Mouse (Mus musculus): ENCODE results near the gene Cmss1. TPM values are rescaled to one million over a fixed set of nuclear protein-coding genes. Genes with fewer than 3 reads are reported as not detected.

Cmss1 gene
- total RNA-seq, 2 experiments from 2014 or later, result 16.2 to 16.3 TPM

DNA sequence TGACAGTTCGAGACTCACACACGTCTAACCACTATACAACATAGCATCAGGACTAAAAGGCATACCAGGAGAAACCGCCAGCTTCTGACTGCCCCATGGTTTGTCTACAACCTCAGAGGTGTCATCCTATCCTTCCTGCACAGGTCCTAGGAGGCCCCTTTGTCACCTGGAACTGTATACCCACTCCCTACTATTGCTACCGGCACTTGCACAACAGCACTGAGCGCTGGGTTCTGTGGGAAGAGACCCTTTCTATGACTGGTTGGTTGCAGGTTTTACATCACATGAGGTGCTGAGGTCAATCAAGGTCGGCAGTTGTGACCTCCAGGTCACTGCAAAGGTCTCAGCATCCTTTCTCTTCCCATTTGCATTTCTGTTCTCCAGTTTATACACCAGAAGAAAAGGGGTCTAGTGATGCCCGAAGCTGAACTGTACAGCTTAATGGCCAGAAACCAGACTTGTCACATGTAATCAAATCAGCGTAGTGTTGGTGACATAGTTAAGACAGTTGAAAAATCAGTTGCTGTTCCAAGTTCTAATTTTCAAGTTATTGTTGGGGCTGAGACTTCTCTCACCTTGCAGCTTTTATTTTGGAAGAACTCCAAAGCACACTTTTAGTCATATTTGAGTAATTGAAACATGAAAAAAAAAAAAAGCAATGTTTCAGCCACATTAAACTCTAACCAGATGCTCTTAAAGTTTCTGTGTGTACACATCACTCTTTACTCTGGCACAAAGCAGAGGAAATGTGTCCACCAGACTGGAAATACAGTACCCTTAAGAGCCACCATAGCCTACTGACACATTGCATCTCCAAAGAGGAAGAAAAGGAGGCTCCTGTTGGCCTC is 266.7 kb downstream of the Cmss1 start:
- Histone ChIP-seq H3K4me3 (no peak overlapping the region), H3K27ac (no peak overlapping the region)
- DNase-seq (ENCODE audit: low spot score in 2 of 2), result no peak
- TF ChIP-seq CTCF (conservative IDR thresholded peaks at IDR 0.05), result no peak

GRCm38 (mm10) chr16:57336770-57337423 is 269.8 kb downstream of the Cmss1 start:
- no peak for DNase-seq (ENCODE audit: low spot score in 2 of 2)

DNA sequence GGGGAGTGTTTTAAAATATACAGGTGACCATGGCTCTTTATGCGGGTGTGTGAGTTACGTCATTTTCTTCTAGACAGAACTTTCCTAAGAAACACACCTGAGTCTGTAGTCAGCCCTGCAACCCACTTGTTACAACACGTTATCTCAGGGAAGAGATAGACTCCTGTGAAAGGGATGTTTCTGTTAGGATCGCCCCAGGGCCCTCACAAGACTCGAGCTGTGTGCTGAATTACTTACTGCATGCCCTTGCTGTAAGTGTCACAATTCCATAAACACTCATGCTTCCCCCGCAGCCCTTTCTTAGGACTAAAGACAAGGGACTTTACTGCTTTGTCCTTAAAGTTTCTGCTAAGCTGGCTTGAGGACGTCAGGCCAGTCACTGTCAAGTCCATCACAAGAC is 274.4 kb downstream of the Cmss1 start:
- Histone ChIP-seq H3K27ac (no peak overlapping the region), H3K4me3 (no peak overlapping the region)
- TF ChIP-seq CTCF (conservative IDR thresholded peaks at IDR 0.05), result no peak
- no peak for DNase-seq (ENCODE audit: low spot score in 2 of 2)

More at GRCm38 (mm10) chr16:57336770-57337423, 269.8 kb downstream of the Cmss1 start:
- Histone ChIP-seq H3K4me3 (no peak overlapping the region), H3K27ac (peak overlapping the region; percentile 18; the same call in 1 of the 2 replicates)
- TF ChIP-seq CTCF (conservative IDR thresholded peaks at IDR 0.05), result no peak

DNA sequence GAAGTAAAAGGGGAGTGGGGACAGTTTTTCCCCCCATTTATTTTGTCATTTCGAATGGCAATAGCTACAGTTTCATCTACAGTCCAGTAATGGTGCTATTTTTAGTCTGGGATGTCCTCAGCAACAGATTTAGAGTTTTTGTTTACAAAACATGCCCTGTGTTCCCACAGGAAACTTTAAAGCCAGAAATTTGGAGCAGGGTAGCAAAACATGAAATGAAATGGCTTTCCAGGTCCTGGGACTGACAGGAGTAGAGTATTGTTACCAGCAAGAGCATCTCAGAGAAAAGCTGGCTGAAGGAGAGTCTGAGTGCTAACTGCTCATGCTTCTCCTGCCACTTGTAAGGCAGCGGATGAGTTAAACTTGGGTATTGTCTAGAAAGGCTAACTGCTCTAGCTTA is 276.6 kb downstream of the Cmss1 start:
- DNase-seq (ENCODE audit: low spot score in 2 of 2), result no peak
- Histone ChIP-seq H3K27ac (no peak overlapping the region), H3K4me3 (no peak overlapping the region)
- no peak for TF ChIP-seq CTCF (conservative IDR thresholded peaks at IDR 0.05)

- no peak overlapping the region for H3K27ac ChIP-seq
- TF ChIP-seq CTCF (conservative IDR thresholded peaks at IDR 0.05), result no peak
- H3K4me3 ChIP-seq, result no peak overlapping the region
- DNase-seq (ENCODE audit: low spot score in 2 of 2), result no peak
Measured at GRCm38 (mm10) chr16:57329028-57329427, 277.6 kb downstream of the Cmss1 start.

GRCm38 (mm10) chr16:57326996-57327395 is 279.7 kb downstream of the Cmss1 start:
- H3K27ac ChIP-seq, result no peak overlapping the region
- H3K4me3 ChIP-seq, result no peak overlapping the region
- DNase-seq (ENCODE audit: low spot score in 2 of 2), result no peak
- TF ChIP-seq CTCF (conservative IDR thresholded peaks at IDR 0.05), result no peak

GRCm38 (mm10) chr16:57319284-57320124 is 287.2 kb downstream of the Cmss1 start:
- Histone ChIP-seq H3K27ac (no peak overlapping the region), H3K4me3 (no peak overlapping the region)
- no peak for DNase-seq (ENCODE audit: low spot score in 2 of 2)
- TF ChIP-seq CTCF (conservative IDR thresholded peaks at IDR 0.05), result no peak

DNA sequence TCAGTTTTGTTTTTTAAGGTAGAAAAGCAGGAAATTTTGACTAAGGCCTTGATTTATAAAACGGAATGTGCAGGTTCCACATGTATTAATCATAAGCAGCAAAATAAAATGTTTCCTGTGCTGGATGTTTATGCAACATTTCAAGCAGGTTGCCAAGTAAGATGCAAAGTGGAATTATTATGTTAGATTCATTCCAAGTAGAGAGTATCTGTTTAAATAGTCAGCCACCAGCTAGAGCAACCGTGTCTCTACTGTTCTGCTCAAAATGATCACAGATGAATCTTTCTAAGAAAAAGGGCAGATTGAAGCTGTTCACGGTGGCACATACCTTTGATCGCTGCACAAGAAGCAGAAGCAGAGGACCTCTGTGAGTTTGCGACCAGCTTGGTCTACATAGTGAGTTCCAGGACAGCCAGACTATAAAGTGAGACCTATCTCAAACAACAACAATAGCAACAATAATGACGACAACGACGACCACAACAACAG is 288.0 kb downstream of the Cmss1 start:
- DNase-seq (ENCODE audit: low spot score in 2 of 2), result no peak
- TF ChIP-seq CTCF (conservative IDR thresholded peaks at IDR 0.05), result no peak
- Histone ChIP-seq H3K27ac (peak overlapping the region; percentile 28; the same call in 1 of the 2 replicates), H3K4me3 (no peak overlapping the region)

DNA sequence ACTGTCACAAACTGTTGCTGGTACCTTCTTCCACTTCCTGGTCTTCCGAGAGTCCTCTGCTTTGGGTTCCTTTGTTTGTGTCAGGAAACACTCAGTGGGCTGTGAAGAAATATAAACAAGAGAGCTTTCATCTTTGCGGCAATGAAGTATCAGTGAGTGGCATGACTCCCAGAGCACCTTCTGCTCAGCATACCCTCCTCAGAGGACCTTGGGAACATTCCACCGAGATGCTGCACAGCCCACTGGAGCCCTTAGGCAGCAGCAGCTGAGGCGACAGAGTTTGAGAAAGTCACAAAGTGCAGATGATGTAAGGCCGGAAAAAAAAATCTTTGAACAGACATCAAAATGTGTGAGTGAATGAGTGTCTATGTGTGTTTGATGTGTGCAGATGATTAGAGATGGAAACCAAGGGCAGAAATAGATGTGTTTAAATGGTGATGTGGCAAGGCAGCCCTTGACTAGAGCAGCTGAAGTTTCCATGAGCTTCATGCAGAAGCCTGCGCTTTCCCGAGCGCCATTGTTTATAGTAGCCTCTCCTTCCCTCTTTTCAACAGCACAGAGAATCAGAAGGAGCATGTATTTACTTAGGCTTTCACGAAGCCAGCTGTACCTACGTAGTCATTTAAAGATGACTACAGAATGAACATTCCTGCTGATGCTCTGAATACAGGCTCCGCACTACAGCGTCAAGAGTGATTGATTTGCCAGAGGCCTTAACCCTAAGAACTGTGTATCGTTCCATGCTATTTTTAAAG is 288.6 kb downstream of the Cmss1 start:
- no peak for TF ChIP-seq CTCF (conservative IDR thresholded peaks at IDR 0.05)
- H3K27ac ChIP-seq, result peak overlapping the region; percentile 28; the same call in 1 of the 2 replicates
- H3K4me3 ChIP-seq, result no peak overlapping the region
- DNase-seq (ENCODE audit: low spot score in 2 of 2), result no peak

GRCm38 (mm10) chr16:57317127-57317526 is 289.5 kb downstream of the Cmss1 start:
- no peak for DNase-seq (ENCODE audit: low spot score in 2 of 2)
- no peak for TF ChIP-seq CTCF (conservative IDR thresholded peaks at IDR 0.05)
- H3K4me3 ChIP-seq, result no peak overlapping the region
- H3K27ac ChIP-seq, result no peak overlapping the region

DNA sequence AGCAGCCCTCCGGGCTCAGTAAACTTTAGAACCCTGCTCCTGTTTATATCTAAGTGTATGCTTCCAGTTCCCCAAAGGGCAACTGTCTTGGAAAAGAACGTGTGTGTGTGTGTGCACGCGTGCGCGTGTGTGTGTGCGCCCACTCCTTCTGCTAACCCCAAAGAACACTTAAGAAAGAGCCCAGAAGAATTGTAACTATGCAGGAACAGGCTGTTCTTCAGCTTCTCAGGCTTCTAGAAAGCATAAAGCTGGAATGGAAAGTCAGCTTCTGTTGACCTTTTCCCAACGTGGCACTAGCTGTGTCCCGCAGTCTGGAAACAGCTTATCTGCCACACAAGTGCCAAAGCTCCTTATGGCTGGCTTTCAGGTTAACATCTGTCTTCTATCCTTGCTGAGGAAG is 291.6 kb downstream of the Cmss1 start:
- no peak for DNase-seq (ENCODE audit: low spot score in 2 of 2)
- no peak overlapping the region for H3K4me3 ChIP-seq
- no peak overlapping the region for H3K27ac ChIP-seq
- TF ChIP-seq CTCF (conservative IDR thresholded peaks at IDR 0.05), result no peak

GRCm38 (mm10) chr16:57314236-57314635 is 292.4 kb downstream of the Cmss1 start:
- no peak for DNase-seq (ENCODE audit: low spot score in 2 of 2)
- H3K27ac ChIP-seq, result no peak overlapping the region
- TF ChIP-seq CTCF (conservative IDR thresholded peaks at IDR 0.05), result no peak

More at GRCm38 (mm10) chr16:57314236-57314635, 292.4 kb downstream of the Cmss1 start:
- H3K4me3 ChIP-seq, result no peak overlapping the region
